Mouse (Mus musculus) urinary bladder, postnatal 36 days (tissue): ENCODE measurements around the gene Poldip3.

Source experiments
- DNase-seq, 2 experiments: peaks; one replicate each; pipeline ENCODE4 v3.0.0; 2022; ENCODE audit warnings: low spot score in 2 of 2, mixed read lengths in 1 of 2

Gene Poldip3

GRCm38 (mm10) chr15:83149196-83150072 lies at the start of gene Poldip3:
Poldip3 (minus strand) TSS chr15:83149384.
- peak; percentile 97 for DNase-seq

DNA sequence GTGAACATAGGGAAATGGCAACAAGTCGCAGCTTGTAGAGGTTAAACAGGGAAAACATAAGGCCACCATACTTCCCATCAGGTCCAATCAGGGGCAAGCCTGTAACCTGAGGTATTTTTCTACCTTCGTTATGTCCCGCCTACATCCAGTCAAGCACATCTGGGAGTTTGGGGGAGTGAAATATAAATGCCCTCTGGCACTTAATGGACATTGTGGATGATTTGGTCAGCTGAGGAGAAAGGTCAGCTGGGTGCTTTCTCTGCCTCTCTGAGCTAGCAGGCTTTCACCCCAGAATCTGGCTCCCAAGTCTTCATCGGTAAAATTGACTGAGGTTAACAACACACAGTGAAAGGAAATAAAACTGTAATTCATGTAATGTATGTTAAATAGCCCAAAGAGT lies 44.2 kb upstream of the Poldip3 start:
- no peak for DNase-seq

DNA sequence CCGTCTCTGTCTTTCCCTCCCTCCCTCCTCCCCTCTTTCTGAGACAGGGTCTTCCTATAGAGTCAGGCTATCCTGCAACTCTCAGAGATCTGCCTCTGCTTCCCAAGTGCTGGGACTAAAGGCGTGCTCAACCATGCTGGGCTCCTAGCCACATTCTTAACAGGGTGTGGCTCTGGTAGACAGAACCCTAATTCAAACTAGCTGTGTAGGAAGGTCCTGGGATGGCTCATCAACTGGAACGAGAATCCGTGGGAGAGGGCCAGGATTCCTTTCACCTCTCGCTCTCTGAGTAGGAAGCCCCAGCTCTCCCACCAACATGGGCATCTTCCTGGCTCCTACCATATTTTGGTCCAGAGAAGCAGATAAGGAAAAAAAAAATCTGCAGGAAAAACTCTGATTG lies 33.2 kb upstream of the Poldip3 start:
- no peak for DNase-seq

GRCm38 (mm10) chr15:83181800-83182330 lies 32.7 kb upstream of the Poldip3 start:
- DNase-seq, result no peak

GRCm38 (mm10) chr15:83180004-83180403 lies 30.8 kb upstream of the Poldip3 start:
- DNase-seq, result no peak

- DNase-seq, result no peak
Observed at GRCm38 (mm10) chr15:83176653-83177052, 27.5 kb upstream of the Poldip3 start.

DNA sequence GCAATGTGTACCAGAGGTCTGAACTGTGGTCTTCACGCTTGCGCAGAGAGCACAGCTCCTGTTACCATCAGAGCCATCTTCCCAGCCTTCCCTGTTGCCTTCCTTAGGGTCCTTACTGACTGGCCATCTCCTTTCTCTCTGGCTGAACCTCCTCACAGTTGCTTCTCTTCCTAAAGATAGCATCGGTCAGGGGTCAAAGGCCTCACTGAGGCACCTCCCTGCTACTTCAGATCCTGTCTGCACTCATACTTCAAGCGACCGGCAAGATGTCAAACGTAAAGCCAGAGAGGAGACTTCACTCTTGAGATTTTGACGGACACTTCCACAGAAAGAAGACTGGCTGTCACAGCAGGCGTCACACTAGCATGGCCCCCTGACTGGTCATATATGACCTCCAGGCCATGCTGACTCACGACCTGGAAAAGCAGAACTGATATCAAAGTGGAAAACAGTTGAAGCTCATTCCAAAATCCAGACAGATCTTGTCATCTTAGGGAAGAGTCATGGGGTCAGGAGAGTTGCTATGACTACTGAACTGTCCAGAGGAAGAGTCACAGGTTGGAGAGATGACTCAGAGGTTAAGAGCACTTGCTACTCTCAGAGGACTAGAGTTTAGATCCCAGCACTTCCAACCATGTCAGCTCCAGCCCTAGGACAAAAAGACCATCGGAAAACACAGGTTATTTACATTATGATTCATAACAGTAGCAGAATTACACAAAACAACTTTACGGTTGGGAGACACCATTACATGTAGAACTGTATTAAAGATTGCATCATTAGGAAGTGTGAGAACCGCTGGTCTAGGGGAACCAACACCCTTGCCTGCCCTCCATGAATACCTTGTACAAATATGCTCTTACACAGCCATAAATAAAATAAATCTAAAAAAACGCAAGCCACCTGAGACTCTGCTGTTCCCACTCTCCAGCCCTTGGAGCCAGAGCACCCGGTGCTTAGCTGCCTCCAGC lies 25.0 kb upstream of the Poldip3 start:
- DNase-seq, result no peak

DNA sequence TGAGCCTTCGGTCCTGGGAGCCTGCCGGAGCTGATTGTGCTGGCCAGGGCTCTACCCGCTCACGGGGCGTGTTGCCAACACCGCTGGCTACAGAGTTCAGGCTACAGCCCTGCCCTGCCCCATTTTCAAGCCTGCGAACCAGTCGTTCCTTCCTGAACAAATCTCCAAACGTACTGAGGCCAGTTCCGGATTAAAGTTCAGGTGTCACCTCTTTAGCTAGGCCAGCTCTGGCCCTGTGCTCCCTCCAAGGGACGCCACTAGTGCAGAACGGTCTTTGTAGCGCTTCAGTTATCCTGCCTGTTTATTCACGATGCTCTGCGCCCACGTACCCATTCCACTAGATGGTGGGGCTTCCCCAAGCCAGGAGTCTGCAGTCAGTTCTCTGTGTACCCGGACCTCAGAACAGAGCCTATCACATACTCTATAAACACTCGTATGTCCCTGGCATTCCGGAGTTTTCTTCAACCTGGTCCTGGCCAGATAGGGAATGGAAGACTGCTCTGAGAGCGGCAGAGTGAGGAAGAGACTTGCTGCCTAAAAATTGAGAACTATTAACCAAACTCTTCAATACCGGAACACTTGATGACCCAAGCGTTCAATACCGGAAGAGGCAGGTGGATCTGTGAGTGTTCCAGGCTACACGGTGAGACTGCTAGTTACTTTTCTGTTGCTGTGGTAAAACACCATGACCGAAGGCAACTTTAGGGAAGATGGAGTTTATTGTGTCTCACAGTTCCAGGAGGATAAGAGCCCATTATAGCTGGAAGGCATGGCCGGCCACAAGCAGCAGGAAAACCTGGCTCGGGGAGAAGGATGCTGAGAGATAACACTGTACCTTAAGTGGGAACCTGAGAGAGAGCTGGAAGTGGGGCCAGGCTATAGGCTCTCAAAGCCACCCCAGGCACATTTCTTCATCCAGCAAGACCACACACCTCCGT lies 23.6 kb upstream of the Poldip3 start, which contains the start of gene Cyb5r3:
TSS of gene Cyb5r3 (minus strand) at position 101 of the 938 bp plus-strand sequence.
- DNase-seq, result no peak

DNA sequence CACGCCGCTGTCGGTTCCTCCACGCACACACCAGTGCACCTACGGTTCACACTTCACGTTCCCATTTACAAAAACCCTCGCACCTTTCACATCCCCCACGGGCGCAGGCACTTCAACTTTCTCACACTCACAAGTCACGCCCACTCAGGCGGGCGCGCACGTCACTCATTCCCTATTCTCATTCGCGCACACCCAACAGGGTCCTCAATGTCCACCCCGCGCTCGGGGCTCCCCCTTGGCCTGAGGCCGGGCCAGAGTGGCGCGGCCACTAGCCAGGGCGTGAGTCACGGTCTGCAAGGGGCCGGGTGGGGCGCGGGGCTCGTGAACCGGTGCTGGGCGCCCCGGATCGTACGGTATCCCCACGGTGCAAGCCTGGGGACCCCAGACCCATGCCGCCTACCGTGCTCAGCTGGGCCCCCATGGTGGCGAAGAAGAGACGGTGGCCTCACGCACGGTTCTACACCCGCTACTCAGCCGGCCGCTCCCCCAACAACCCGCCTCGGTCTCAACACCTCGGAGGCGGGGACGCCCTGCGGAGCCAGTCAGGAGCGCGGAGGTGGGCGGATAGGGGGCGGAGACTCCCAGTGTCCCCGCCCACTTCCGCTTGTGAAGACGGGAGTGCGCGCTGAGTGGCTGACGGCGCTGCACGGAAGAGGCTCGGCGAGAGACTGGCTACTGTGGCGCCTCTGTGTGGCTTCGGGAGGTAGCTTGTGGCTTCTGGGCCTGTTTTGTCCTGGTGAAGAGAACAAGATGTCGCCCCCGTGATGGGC lies 22.7 kb upstream of the Poldip3 start:
- DNase-seq, result peak; percentile 96 to 97

DNA sequence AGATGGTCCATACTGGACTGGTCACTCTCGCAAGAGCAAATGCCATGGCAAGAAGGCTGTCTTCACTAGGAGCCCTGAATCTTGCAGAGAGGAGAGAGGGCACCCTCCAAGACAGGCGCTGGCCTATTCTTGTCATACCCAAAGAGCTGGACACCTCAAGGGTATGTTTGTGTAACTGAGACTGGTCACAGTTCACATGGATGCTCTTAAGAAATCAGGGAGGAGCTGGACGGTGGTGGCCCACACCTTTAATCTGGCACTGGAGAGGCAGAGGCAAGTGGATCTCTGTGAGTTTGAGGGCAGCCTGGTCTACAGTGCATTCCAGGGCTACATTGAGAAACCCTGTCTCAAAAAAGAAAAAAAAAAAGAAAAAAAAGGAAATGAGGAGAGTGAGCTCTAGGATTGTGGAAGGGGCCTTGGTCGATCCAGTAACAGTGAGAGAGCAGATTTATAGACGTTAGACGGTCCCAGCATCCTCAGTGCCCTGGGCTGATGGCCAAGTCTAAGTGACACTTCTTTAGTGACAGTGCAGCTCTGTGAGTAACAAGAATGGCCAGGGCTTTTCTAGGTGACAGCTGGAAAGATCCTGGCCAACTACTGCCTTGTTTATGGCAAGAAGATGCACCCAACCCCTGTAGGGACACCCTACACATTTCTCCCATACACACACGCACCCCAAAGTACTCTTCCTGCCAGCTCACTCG lies 21.9 kb upstream of the Poldip3 start:
- no peak for DNase-seq

GRCm38 (mm10) chr15:83169772-83170722 lies 20.9 kb upstream of the Poldip3 start:
- DNase-seq, result no peak

GRCm38 (mm10) chr15:83168875-83169771 lies 19.9 kb upstream of the Poldip3 start:
- peak in 1 of 2 experiments; percentile 33 for DNase-seq

DNA sequence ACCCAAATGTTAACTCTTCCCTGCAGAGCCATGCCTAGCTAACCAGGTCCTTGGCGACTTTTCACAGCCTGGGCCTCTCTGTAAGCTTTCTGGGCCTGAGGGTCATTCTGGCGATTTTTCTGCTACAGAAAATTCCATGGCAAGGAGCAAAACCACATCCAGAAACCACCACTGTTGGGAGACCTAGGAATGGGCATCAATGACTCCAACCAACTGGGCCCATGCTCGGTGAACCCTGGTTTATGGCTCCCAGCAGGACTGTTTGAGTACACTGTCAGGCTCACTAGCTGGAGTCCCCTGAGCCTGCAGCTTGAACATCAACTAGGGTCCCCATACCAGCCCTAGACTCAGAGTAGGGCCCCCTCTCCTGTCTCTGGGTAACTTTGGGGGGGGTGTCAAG lies 19.1 kb upstream of the Poldip3 start:
- DNase-seq, result no peak

- DNase-seq, result no peak
Observed at GRCm38 (mm10) chr15:83167550-83168065, 18.4 kb upstream of the Poldip3 start.

- DNase-seq, result peak; percentile 71 to 79
Observed at GRCm38 (mm10) chr15:83167126-83167525, 17.9 kb upstream of the Poldip3 start.

DNA sequence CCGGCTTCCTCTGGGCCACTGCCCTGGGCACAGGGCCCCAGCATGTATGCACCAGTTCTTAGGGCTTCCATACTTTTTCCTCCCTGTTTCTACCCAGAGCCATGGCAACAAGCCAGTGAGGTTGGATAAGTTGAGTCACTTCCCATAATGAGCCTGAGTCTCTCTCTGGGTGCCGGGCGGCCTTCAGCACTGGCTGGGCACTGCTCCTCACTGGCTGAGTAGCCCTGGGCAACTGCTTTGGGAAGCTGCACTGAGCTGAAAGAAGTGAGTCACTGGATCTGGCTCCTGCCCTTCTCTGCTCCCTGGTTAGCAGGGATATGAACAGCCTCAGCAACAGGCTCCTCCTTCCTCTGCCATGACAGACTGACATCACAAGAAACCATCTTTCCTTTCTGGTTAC lies 17.5 kb upstream of the Poldip3 start:
- DNase-seq, result peak; percentile 46 to 70
